30 mouse cellular contexts compared by ENCODE assay signal in genomic region chr8:13698281-13698680, GRCm38 (mm10). TPM values are rescaled to one million over a fixed set of nuclear protein-coding genes. Genes with fewer than 3 reads are reported as not detected.
DNase-seq lines count a peak whose midpoint lies in the region; ATAC-seq and TF ChIP-seq lines count a peak whose summit lies in the region.
"Had no signal": no experiment of that assay in that cellular context is flagged by ENCODE, and none has a peak within 500 bp of the region (broad histone marks: within the 10 kb centered on the region; RNA-seq: fewer than 3 reads in every experiment).

No protein-coding gene starts in this region.

- H3K4me3 ChIP-seq in intestine, embryonic 15.5 days (replicated peaks): no peak overlapping the region
- no peak overlapping the region for H3K4me3 ChIP-seq in intestine, postnatal 0 days (ENCODE audit: low read depth, low read length)
- H3K4me3 ChIP-seq in stomach, embryonic 16.5 days (replicated peaks; ENCODE audit: low read length): no peak overlapping the region
- H3K4me3 ChIP-seq: embryonic facial prominence, embryonic 10.5 days; embryonic facial prominence, embryonic 13.5 days; erythroblast, embryonic 14.5 days; forebrain, embryonic 10.5 days; forebrain, embryonic 13.5 days; hindbrain, embryonic 13.5 days had no signal

- no peak overlapping the region for H3K9ac ChIP-seq in intestine, embryonic 15.5 days
- no peak overlapping the region for H3K9ac ChIP-seq in intestine, postnatal 0 days (ENCODE audit: low read depth, low read length)
- no peak overlapping the region for H3K9ac ChIP-seq in stomach, embryonic 16.5 days (ENCODE audit: low read length)
- H3K9ac ChIP-seq: embryonic facial prominence, embryonic 13.5 days; forebrain, embryonic 13.5 days; hindbrain, embryonic 13.5 days had no signal

- peaks cover 19% of the 10 kb centered on the region; the same call in 1 of the 2 replicates for H3K4me1 ChIP-seq in intestine, embryonic 15.5 days (replicated peaks)
- H3K4me1 ChIP-seq in intestine, postnatal 0 days (replicated peaks; ENCODE audit: control insufficient read depth, insufficient read depth, low read length): no peaks in the 10 kb centered on the region; the same call in 1 of the 2 replicates
- H3K4me1 ChIP-seq in stomach, embryonic 16.5 days (ENCODE audit: control insufficient read depth, insufficient read depth, low read length): peaks cover 30% of the 10 kb centered on the region
- H3K4me1 ChIP-seq: forebrain, embryonic 13.5 days had no signal

- H3K27ac ChIP-seq in intestine, embryonic 15.5 days: no peak overlapping the region
- H3K27ac ChIP-seq in intestine, postnatal 0 days (ENCODE audit: low read depth, low read length): peak overlapping the region; percentile 66
- H3K27ac ChIP-seq in stomach, embryonic 16.5 days (ENCODE audit: low read length): peak overlapping the region; percentile 8; the same call in 1 of the 2 replicates
- H3K27ac ChIP-seq: embryonic facial prominence, embryonic 10.5 days; embryonic facial prominence, embryonic 13.5 days; forebrain, embryonic 10.5 days; forebrain, embryonic 13.5 days; hindbrain, embryonic 13.5 days had no signal

- no peaks in the 10 kb centered on the region for H3K27me3 ChIP-seq in intestine, embryonic 15.5 days (replicated peaks)
- no peaks in the 10 kb centered on the region for H3K27me3 ChIP-seq in intestine, postnatal 0 days (replicated peaks; ENCODE audit: control insufficient read depth, insufficient read depth, low read length)
- no peaks in the 10 kb centered on the region for H3K27me3 ChIP-seq in stomach, embryonic 16.5 days (ENCODE audit: control insufficient read depth, insufficient read depth, low read length)
- H3K27me3 ChIP-seq: CH12.LX; embryonic facial prominence, embryonic 13.5 days; forebrain, embryonic 13.5 days; hindbrain, embryonic 13.5 days; Patski had no signal

- H3K9me3 ChIP-seq in intestine, embryonic 15.5 days: no peaks in the 10 kb centered on the region
- H3K9me3 ChIP-seq in intestine, postnatal 0 days (ENCODE audit: control insufficient read depth): no peaks in the 10 kb centered on the region
- no peaks in the 10 kb centered on the region for H3K9me3 ChIP-seq in stomach, embryonic 16.5 days (replicated peaks; ENCODE audit: control insufficient read depth, low read length)
- H3K9me3 ChIP-seq: embryonic facial prominence, embryonic 10.5 days; embryonic facial prominence, embryonic 13.5 days; forebrain, embryonic 10.5 days; forebrain, embryonic 13.5 days; G1E; hindbrain, embryonic 13.5 days had no signal

- ATAC-seq in intestine, embryonic 15.5 days: peak; percentile 67
- peak; percentile 80 for ATAC-seq in intestine, postnatal 0 days
- 0 out of 2 replicates have a peak, but pooled peaks have one; percentile 8 for ATAC-seq in stomach, embryonic 16.5 days (ENCODE audit: insufficient read depth, low FRiP score)
- no peak for ATAC-seq in erythroid progenitor cell, adult 5-6 weeks (replicated peaks; ENCODE audit: low FRiP score, poor library complexity, severe bottlenecking)
- ATAC-seq: forebrain, embryonic 13.5 days; forebrain, embryonic 16.5 days; hindbrain, embryonic 16.5 days; Patski had no signal

- no peak for TF ChIP-seq CTCF in intestine, postnatal 0 days (IDR thresholded peaks at IDR 0.05; ENCODE audit: low read depth)

- H3K4me2 ChIP-seq in intestine, embryonic 15.5 days (replicated peaks): no peak overlapping the region
- H3K4me2 ChIP-seq in intestine, postnatal 0 days (replicated peaks; ENCODE audit: low read depth): peak overlapping the region; percentile 38
- no peak overlapping the region for H3K4me2 ChIP-seq in stomach, embryonic 16.5 days (ENCODE audit: low read depth, low read length)
- H3K4me2 ChIP-seq: embryonic facial prominence, embryonic 13.5 days; forebrain, embryonic 13.5 days; heart, embryonic 11.5 days; hindbrain, embryonic 13.5 days had no signal

- DNase-seq in cerebellum, adult 9-11 months: peak; percentile 22
- DNase-seq in cerebellum, adult 18-20 months: no peak
- DNase-seq in kidney, postnatal 25 days: no peak
- DNase-seq: adrenal gland, postnatal 36 days; B cell, adult 2 months; kidney, adult 11 months had no signal

- WGBS in intestine, embryonic 15.5 days: 55% methylated on average over 3 of the region's 3 CpGs
- 35% methylated on average over 3 of the region's 3 CpGs for WGBS in intestine, postnatal 0 days
- WGBS in stomach, embryonic 16.5 days: 56% methylated on average over 3 of the region's 3 CpGs

- H3K36me3 ChIP-seq in intestine, embryonic 15.5 days: no peaks in the 10 kb centered on the region
- H3K36me3 ChIP-seq in intestine, postnatal 0 days (ENCODE audit: control insufficient read depth, insufficient read depth): no peaks in the 10 kb centered on the region
- no peaks in the 10 kb centered on the region for H3K36me3 ChIP-seq in stomach, embryonic 16.5 days (ENCODE audit: control insufficient read depth, insufficient read depth, low read length)
- H3K36me3 ChIP-seq: embryonic facial prominence, embryonic 10.5 days; embryonic facial prominence, embryonic 13.5 days; forebrain, embryonic 10.5 days; G1E; hindbrain, embryonic 13.5 days had no signal

RNA-seq across cellular contexts. Expression of gene Cfap97d2, which starts 7.4 kb away (rescaled TPM):
- 0.10 TPM in 1 of 2 replicates, not detected in the other for polyA plus RNA-seq in intestine, embryonic 15.5 days (2015; fragmentation: Nextera tagmentation; extraction: Ambion mirVana)
- not detected in 2 replicates for polyA plus RNA-seq in intestine, postnatal 0 days (2015; fragmentation: Nextera tagmentation; extraction: Ambion mirVana)
- polyA plus RNA-seq in stomach, embryonic 16.5 days (2015; fragmentation: Nextera tagmentation; extraction: Ambion mirVana): 0.05 and 0.42 TPM in 2 replicates
- total RNA-seq in erythroid progenitor cell, adult 5-6 weeks (2015; ENCODE audit: low replicate concordance): not detected in 2 replicates
- not detected in 2 replicates for total RNA-seq in erythroid progenitor cell, adult 5-6 weeks (2017; ENCODE audit: low replicate concordance)
- total RNA-seq: adrenal gland, adult 18-20 months; CH12.LX; common myeloid progenitor, adult 5-6 weeks; gastrocnemius, adult 18-20 months; gastrocnemius, postnatal 10 days; heart, postnatal 25 days; hematopoietic stem cell, adult 5-6 weeks had no signal
- polyA plus RNA-seq: erythroblast, embryonic 14.5 days; G1E; heart, embryonic 11.5 days; heart, embryonic 14.5 days; heart, postnatal 0 days; Patski had no signal

RNA-seq across cellular contexts. Expression of gene Rasa3, which starts 20.9 kb away (rescaled TPM):
- polyA plus RNA-seq in intestine, embryonic 15.5 days (2015; fragmentation: Nextera tagmentation; extraction: Ambion mirVana): 19.1 and 22.2 TPM in 2 replicates
- polyA plus RNA-seq in intestine, postnatal 0 days (2015; fragmentation: Nextera tagmentation; extraction: Ambion mirVana): 9.8 and 9.9 TPM in 2 replicates
- polyA plus RNA-seq in stomach, embryonic 16.5 days (2015; fragmentation: Nextera tagmentation; extraction: Ambion mirVana): 30.9 and 35.5 TPM in 2 replicates
- 6.5 and 9.6 TPM in 2 replicates for total RNA-seq in erythroid progenitor cell, adult 5-6 weeks (2015; ENCODE audit: low replicate concordance)
- total RNA-seq in erythroid progenitor cell, adult 5-6 weeks (2017; ENCODE audit: low replicate concordance): 12.2 and 13.4 TPM in 2 replicates

RNA-seq across cellular contexts. Expression of gene Cdc16, which starts 59.2 kb away (rescaled TPM):
- polyA plus RNA-seq in intestine, embryonic 15.5 days (2015; fragmentation: Nextera tagmentation; extraction: Ambion mirVana): 132 and 143 TPM in 2 replicates
- polyA plus RNA-seq in intestine, postnatal 0 days (2015; fragmentation: Nextera tagmentation; extraction: Ambion mirVana): 38.3 and 40.8 TPM in 2 replicates
- polyA plus RNA-seq in stomach, embryonic 16.5 days (2015; fragmentation: Nextera tagmentation; extraction: Ambion mirVana): 142 and 153 TPM in 2 replicates
- 28.9 and 55.5 TPM in 2 replicates for total RNA-seq in erythroid progenitor cell, adult 5-6 weeks (2015; ENCODE audit: low replicate concordance)
- total RNA-seq in erythroid progenitor cell, adult 5-6 weeks (2017; ENCODE audit: low replicate concordance): 30.5 and 33.7 TPM in 2 replicates
